Mouse (Mus musculus) CH12.LX (cell line): ENCODE measurements around the gene Mfge8. TPM values are rescaled to one million over a fixed set of nuclear protein-coding genes. Genes with fewer than 3 reads are reported as not detected.
A peak's percentile ranks its signal among the peaks of the same experiment; 100 is the strongest.

Source experiments
- DNase-seq: peaks from one replicate; pipeline ENCODE4 v3.0.0-alpha.2; 2013; ENCODE audit errors: extremely low read depth
- H3K27ac ChIP-seq: 2 replicates; pipeline ENCODE4 v1.5.1; 2012; ENCODE audit warnings: low read depth, mild to moderate bottlenecking, control low read depth, moderate library complexity; ENCODE audit not compliant: insufficient read depth
- H3K27me3 ChIP-seq: replicated peaks from 2 replicates; pipeline ENCODE3; 2012; ENCODE audit warnings: inconsistent platforms
- H3K36me3 ChIP-seq, 2 experiments: replicated peaks in 1 of 2; 2 replicates each; pipeline versions ENCODE3 to v1.6.1; 2012; ENCODE audit warnings: inconsistent platforms in 1 of 2, low read length in 1 of 2, mild to moderate bottlenecking in 1 of 2, mixed read lengths in 1 of 2, moderate library complexity in 1 of 2; ENCODE audit not compliant: control insufficient read depth in 1 of 2, insufficient read depth in 1 of 2
- H3K4me1 ChIP-seq, 2 experiments: 2 replicates each; pipeline ENCODE4 v1.6.1; 2012; ENCODE audit warnings: inconsistent platforms in 1 of 2, moderate library complexity in 1 of 2; ENCODE audit not compliant: insufficient read depth in 2 of 2, control insufficient read depth in 1 of 2
- H3K4me2 ChIP-seq: 2 replicates; pipeline ENCODE4 v1.6.1; 2012; ENCODE audit warnings: low read depth, mild to moderate bottlenecking, control low read depth; ENCODE audit not compliant: poor library complexity, insufficient read depth, severe bottlenecking
- H3K4me3 ChIP-seq, 3 experiments: fragments of 150-350 bp in 1 of 3; sonication (generic) in 1 of 3; replicated peaks in 1 of 3; 2 replicates each; pipeline versions ENCODE3 to v1.5.1; 2011 to 2012; ENCODE audit warnings: low read depth in 2 of 3, low read length in 2 of 3, mild to moderate bottlenecking in 2 of 3, moderate library complexity in 2 of 3, control low read depth in 1 of 3, improper control_type of control experiment in 1 of 3, inconsistent platforms in 1 of 3, mixed read lengths in 1 of 3; ENCODE audit not compliant: poor library complexity in 1 of 3
- H3K79me2 ChIP-seq: replicated peaks from 2 replicates; pipeline ENCODE4 v1.6.1; 2012; ENCODE audit warnings: mild to moderate bottlenecking, moderate library complexity; ENCODE audit not compliant: control insufficient read depth, poor library complexity, insufficient read depth, severe bottlenecking; ENCODE audit errors: extremely low read depth
- H3K9ac ChIP-seq: 2 replicates; pipeline ENCODE4 v1.6.1; 2012; ENCODE audit warnings: low read depth, mild to moderate bottlenecking, control low read depth, moderate library complexity; ENCODE audit not compliant: insufficient read depth
- H3K9me3 ChIP-seq: replicated peaks from 2 replicates; pipeline ENCODE3; 2012; ENCODE audit warnings: low read length, inconsistent platforms, mixed read lengths
- BHLHE40 ChIP-seq: IDR thresholded peaks from 2 replicates; pipeline ENCODE4 v1.6.1; 2011; ENCODE audit warnings: mild to moderate bottlenecking, low read depth, low read length, improper control_type of control experiment
- CHD1 ChIP-seq: IDR thresholded peaks from 2 replicates; pipeline ENCODE4 v1.6.1; 2012; ENCODE audit warnings: low read depth, low read length, improper control_type of control experiment, inconsistent platforms
- CHD2 ChIP-seq: IDR thresholded peaks from 2 replicates; pipeline ENCODE4 v1.6.1; 2011; ENCODE audit warnings: low read length, improper control_type of control experiment
- CTCF ChIP-seq, 2 experiments: IDR thresholded peaks in 1 of 2; conservative IDR thresholded peaks in 1 of 2; 2 replicates each; pipeline ENCODE4 v1.5.1; 2011 to 2012; ENCODE audit warnings: low read depth in 2 of 2, low read length in 2 of 2, improper control_type of control experiment in 1 of 2, inconsistent platforms in 1 of 2, mild to moderate bottlenecking in 1 of 2, moderate library complexity in 1 of 2
- E2F4 ChIP-seq: IDR thresholded peaks from 2 replicates; pipeline ENCODE4 v1.6.1; 2011; ENCODE audit warnings: low read depth, low read length, improper control_type of control experiment; ENCODE audit not compliant: insufficient replicate concordance
- ELF1 ChIP-seq: IDR thresholded peaks from 2 replicates; pipeline ENCODE4 v1.6.1; 2014; ENCODE audit warnings: low read depth, mild to moderate bottlenecking, inconsistent platforms, low read length, improper control_type of control experiment
- EP300 ChIP-seq: IDR thresholded peaks from 2 replicates; pipeline ENCODE4 v1.6.1; 2011; ENCODE audit warnings: low read length, improper control_type of control experiment
- ETS1 ChIP-seq: conservative IDR thresholded peaks from 2 replicates; pipeline ENCODE4 v1.6.1; 2012; ENCODE audit warnings: low read depth, mild to moderate bottlenecking, inconsistent platforms, low read length, improper control_type of control experiment, moderate library complexity
- GABPA ChIP-seq: IDR thresholded peaks from 2 replicates; pipeline ENCODE4 v1.6.1; 2012; ENCODE audit warnings: low read depth, low read length, improper control_type of control experiment, inconsistent platforms; ENCODE audit not compliant: insufficient replicate concordance
- HCFC1 ChIP-seq: IDR thresholded peaks from 2 replicates; pipeline ENCODE4 v1.6.1; 2012; ENCODE audit warnings: low read depth, mild to moderate bottlenecking, inconsistent platforms, low read length, improper control_type of control experiment
- IRF4 ChIP-seq: IDR thresholded peaks from 2 replicates; pipeline ENCODE4 v1.6.1; 2014; ENCODE audit warnings: low read depth, mild to moderate bottlenecking, inconsistent platforms, low read length, improper control_type of control experiment
- JUN ChIP-seq: IDR thresholded peaks from 2 replicates; pipeline ENCODE4 v1.6.1; 2011; ENCODE audit warnings: low read depth, mild to moderate bottlenecking, low read length, improper control_type of control experiment, moderate library complexity; ENCODE audit not compliant: insufficient read depth
- JUND ChIP-seq: conservative IDR thresholded peaks from 2 replicates; pipeline ENCODE4 v1.6.1; 2011; ENCODE audit warnings: low read depth, low read length, improper control_type of control experiment
- KAT2A ChIP-seq: IDR thresholded peaks from 2 replicates; pipeline ENCODE4 v1.6.1; 2012; ENCODE audit warnings: low read length, improper control_type of control experiment, inconsistent platforms; ENCODE audit not compliant: insufficient replicate concordance
- MAFK ChIP-seq: IDR thresholded peaks from 2 replicates; pipeline ENCODE4 v1.6.1; 2011; ENCODE audit warnings: low read length, improper control_type of control experiment; ENCODE audit not compliant: insufficient replicate concordance
- MAX ChIP-seq: IDR thresholded peaks from 2 replicates; pipeline ENCODE4 v1.6.1; 2011; ENCODE audit warnings: low read length, improper control_type of control experiment
- MAZ ChIP-seq: IDR thresholded peaks from 2 replicates; pipeline ENCODE4 v1.6.1; 2012; ENCODE audit warnings: low read depth, mild to moderate bottlenecking, inconsistent platforms, low read length, improper control_type of control experiment, moderate library complexity
- MEF2A ChIP-seq: IDR thresholded peaks from 2 replicates; pipeline ENCODE4 v1.6.1; 2014; ENCODE audit warnings: low read depth, mild to moderate bottlenecking, inconsistent platforms, low read length, improper control_type of control experiment, borderline replicate concordance
- MXI1 ChIP-seq: IDR thresholded peaks from 2 replicates; pipeline ENCODE4 v1.6.1; 2011; ENCODE audit warnings: mild to moderate bottlenecking, low read depth, low read length, improper control_type of control experiment
- MYC ChIP-seq: IDR thresholded peaks from 2 replicates; pipeline ENCODE4 v1.6.1; 2011; ENCODE audit warnings: low read depth, mild to moderate bottlenecking, improper control_type of control experiment, low read length
- NELFE ChIP-seq: IDR thresholded peaks from 2 replicates; pipeline ENCODE4 v1.6.1; 2011; ENCODE audit warnings: low read depth, low read length, improper control_type of control experiment
- NRF1 ChIP-seq: IDR thresholded peaks from 2 replicates; pipeline ENCODE4 v1.6.1; 2014; ENCODE audit warnings: low read depth, mild to moderate bottlenecking, inconsistent platforms, low read length, improper control_type of control experiment, moderate library complexity
- PAX5 ChIP-seq: IDR thresholded peaks from 2 replicates; pipeline ENCODE4 v1.6.1; 2012; ENCODE audit warnings: low read length, inconsistent platforms, mixed read lengths
- POLR2A ChIP-seq: IDR thresholded peaks from 2 replicates; pipeline ENCODE4 v1.6.1; 2011; ENCODE audit warnings: low read depth, mild to moderate bottlenecking, improper control_type of control experiment, low read length
- POLR2AphosphoS2 ChIP-seq: IDR thresholded peaks from 2 replicates; pipeline ENCODE4 v1.6.1; 2011; ENCODE audit warnings: low read depth, low read length, improper control_type of control experiment
- RAD21 ChIP-seq: IDR thresholded peaks from 2 replicates; pipeline ENCODE4 v1.6.1; 2011; ENCODE audit warnings: low read depth, mild to moderate bottlenecking, low read length, improper control_type of control experiment, moderate library complexity
- RCOR1 ChIP-seq: conservative IDR thresholded peaks from 2 replicates; pipeline ENCODE4 v1.6.1; 2012; ENCODE audit warnings: low read depth, mild to moderate bottlenecking, inconsistent platforms, low read length, improper control_type of control experiment
- SIN3A ChIP-seq: IDR thresholded peaks from 2 replicates; pipeline ENCODE4 v1.6.1; 2012; ENCODE audit warnings: low read length, improper control_type of control experiment, inconsistent platforms
- SMC3 ChIP-seq: IDR thresholded peaks from 2 replicates; pipeline ENCODE4 v1.6.1; 2011; ENCODE audit warnings: low read depth, low read length, improper control_type of control experiment
- TBP ChIP-seq: conservative IDR thresholded peaks from 2 replicates; pipeline ENCODE4 v1.6.1; 2011; ENCODE audit warnings: low read depth, low read length, improper control_type of control experiment
- TCF12 ChIP-seq: IDR thresholded peaks from 2 replicates; pipeline ENCODE4 v1.6.1; 2014; ENCODE audit warnings: low read depth, mild to moderate bottlenecking, inconsistent platforms, low read length, improper control_type of control experiment
- UBTF ChIP-seq: IDR thresholded peaks from 2 replicates; pipeline ENCODE4 v1.6.1; 2012; ENCODE audit warnings: low read depth, mild to moderate bottlenecking, inconsistent platforms, low read length, improper control_type of control experiment, moderate library complexity
- USF1 ChIP-seq: IDR thresholded peaks from 2 replicates; pipeline ENCODE4 v1.6.1; 2014; ENCODE audit warnings: low read depth, mild to moderate bottlenecking, inconsistent platforms, low read length, improper control_type of control experiment
- USF2 ChIP-seq: conservative IDR thresholded peaks from 2 replicates; pipeline ENCODE4 v1.6.1; 2011; ENCODE audit warnings: low read depth, low read length, improper control_type of control experiment
- ZC3H11A ChIP-seq: IDR thresholded peaks from 2 replicates; pipeline ENCODE4 v1.6.1; 2012; ENCODE audit warnings: low read depth, mild to moderate bottlenecking, inconsistent platforms, low read length, improper control_type of control experiment
- ZKSCAN1 ChIP-seq: IDR thresholded peaks from 2 replicates; pipeline ENCODE4 v1.6.1; 2012; ENCODE audit warnings: low read depth, inconsistent platforms, low read length, improper control_type of control experiment, borderline replicate concordance
- ZMIZ1 ChIP-seq: IDR thresholded peaks from 2 replicates; pipeline ENCODE4 v1.6.1; 2012; ENCODE audit warnings: low read depth, mild to moderate bottlenecking, inconsistent platforms, low read length, improper control_type of control experiment
- ZNF384 ChIP-seq: IDR thresholded peaks from 2 replicates; pipeline ENCODE4 v1.6.1; 2012; ENCODE audit warnings: low read depth, low read length, improper control_type of control experiment, inconsistent platforms
- dilution Hi-C: fragments of 300-500 bp; cut with MboI; formaldehyde crosslinking; loops from 2 replicates; pipeline ENCODE4 v1.14.3; 2020; ENCODE audit warnings: low sequenced_read_pairs; ENCODE audit not compliant: extremely low pct_unique_long_range_greater_than_20kb, extremely low pct_ligation_motif_present
- in situ Hi-C: fragments of 300-500 bp; cut with MboI; formaldehyde crosslinking; loops from 3 replicates; pipeline ENCODE4 v1.14.3; 2019; ENCODE audit warnings: low sequenced_read_pairs, low pct_ligation_motif_present, low pct_unique_long_range_greater_than_20kb, mixed read lengths
- polyA plus RNA-seq: library from polyadenylated mRNA; unstranded; fragments of >175 nt; gene quantifications from 2 replicates; pipeline ENCODE4 v1.2.1, GENCODE M21; 2012; ENCODE audit warnings: low read depth; ENCODE audit not compliant: insufficient read length
- total RNA-seq, 2 experiments: library from RNA; depleted of rRNA; stranded (reverse); fragments of 300-350 nt in 1 of 2; fragments of >200 nt in 1 of 2; gene quantifications; 2 replicates each; pipeline ENCODE4 v1.2.3; 2012 to 2014

Gene Mfge8
- total RNA-seq (2012; rRNA removed) = 16.5 and 24.5 TPM in 2 replicates
- total RNA-seq (2014; rRNA removed) = 11.0 and 13.0 TPM in 2 replicates
- 12.4 and 13.2 TPM in 2 replicates for polyA plus RNA-seq

- no peak within 1 kb of the TSS for H3K27ac ChIP-seq
- H3K9ac ChIP-seq = peak within 1 kb of the TSS; percentile 33
- H3K27me3 ChIP-seq = peaks cover 10% of the 10 kb centered on the region
- peak within 1 kb of the TSS; percentile 92 for H3K4me2 ChIP-seq
- TF ChIP-seq POLR2A (peak; percentile 67), ELF1 (peak; percentile 49; the same call in 1 of the 2 replicates), RAD21 (no peak), SIN3A (peak; percentile 66), EP300 (no peak), TCF12 (no peak), GABPA (no peak), ZMIZ1 (0 out of 2 replicates have a peak, but pooled peaks have one; percentile 37), UBTF (no peak), USF1 (no peak), NRF1 (0 out of 2 replicates have a peak, but pooled peaks have one; percentile 4), HCFC1 (no peak), JUN (no peak), ZNF384 (no peak), MEF2A (0 out of 2 replicates have a peak, but pooled peaks have one; percentile 11), JUND (no peak), ZKSCAN1 (no peak), IRF4 (0 out of 2 replicates have a peak, but pooled peaks have one; percentile 13), CTCF (conservative IDR thresholded peaks at IDR 0.05 in 1 of 2, IDR thresholded peaks at IDR 0.05 in 1 of 2; ENCODE audit: low read depth in 2 of 2, low read length in 2 of 2) (no peak), BHLHE40 (peak; percentile 25; the same call in 1 of the 2 replicates), CHD1 (no peak), TBP (0 out of 2 replicates have a peak, but pooled peaks have one; percentile 34), POLR2AphosphoS2 (no peak), PAX5 (no peak), NELFE (peak; percentile 63; the same call in 1 of the 2 replicates), MAZ (no peak), CHD2 (no peak), SMC3 (no peak), E2F4 (no peak), RCOR1 (no peak), ETS1 (no peak), MXI1 (peak; percentile 67), ZC3H11A (no peak), USF2 (no peak), MYC (no peak), MAFK (no peak), MAX (peak; percentile 60), KAT2A (no peak)
- TF ChIP-seq, all 38 proteins: peak for 12
- dilution Hi-C loops (no loop called here), in situ Hi-C loops (no loop called here)
- Histone ChIP-seq H3K9me3 (no peaks in the 10 kb centered on the region), H3K4me3 (peak within 1 kb of the TSS; percentile 58 to 90 (median 71)), H3K4me1 (peaks cover 0 to 20% of the 10 kb centered on the region in 2 experiments; a peak in 2 of 4 replicates), H3K36me3 (peaks cover 0 to 14% of the 10 kb centered on the region in 2 experiments), H3K79me2 (no peaks in the 10 kb centered on the region)
- peak; percentile 84 for DNase-seq
Observed at GRCm38 (mm10) chr7:79148711-79149266, at the start of gene Mfge8. Gene Mfge8, minus strand, starts transcription at chr7:79149060.
